Mouse (Mus musculus) forebrain, embryonic 13.5 days (tissue): ENCODE data around the gene Ankmy1. TPM values are rescaled to one million over a fixed set of nuclear protein-coding genes. Genes with fewer than 3 reads are reported as not detected.

Experiments used
- ATAC-seq: fragments of 200-750 bp; cut with Nextera tagmentation; 2 replicates; pipeline ENCODE4 v1.8.0; 2017
- H3K27ac ChIP-seq: fragments of 300-500 bp; sonication (generic); 2 replicates; pipeline ENCODE4 v1.5.1; 2015; ENCODE audit warnings: inconsistent platforms, mild to moderate bottlenecking, moderate library complexity
- H3K27me3 ChIP-seq: fragments of 300-500 bp; sonication (generic); 2 replicates; pipeline ENCODE4 v1.6.1; 2015; ENCODE audit warnings: mild to moderate bottlenecking, inconsistent platforms
- H3K36me3 ChIP-seq: fragments of 300-500 bp; sonication (generic); 2 replicates; pipeline ENCODE4 v1.6.1; 2015; ENCODE audit warnings: mild to moderate bottlenecking, inconsistent platforms; ENCODE audit not compliant: poor library complexity, severe bottlenecking
- H3K4me1 ChIP-seq: fragments of 300-500 bp; sonication (generic); 2 replicates; pipeline ENCODE4 v1.6.1; 2015; ENCODE audit warnings: inconsistent platforms
- H3K4me2 ChIP-seq: fragments of 300-500 bp; sonication (generic); 2 replicates; pipeline ENCODE4 v1.6.1; 2015; ENCODE audit warnings: inconsistent platforms, mild to moderate bottlenecking, moderate library complexity
- H3K4me3 ChIP-seq: fragments of 300-500 bp; sonication (generic); 2 replicates; pipeline ENCODE4 v1.5.1; 2015; ENCODE audit warnings: mild to moderate bottlenecking, inconsistent platforms
- H3K9ac ChIP-seq: fragments of 300-500 bp; sonication (generic); 2 replicates; pipeline ENCODE4 v1.6.1; 2015; ENCODE audit warnings: mild to moderate bottlenecking, inconsistent platforms
- H3K9me3 ChIP-seq: fragments of 300-500 bp; sonication (generic); replicated peaks from 2 replicates; pipeline ENCODE4 v1.6.1; 2016; ENCODE audit warnings: inconsistent platforms
- WGBS: fragments of 180-500 bp; shearing (Covaris S2); methylation state at CpG from one replicate; pipeline ENCODE4 v1.1.7; 2015; 5-methylcytosine and 5-hydroxymethylcytosine counted together
- microRNA counts: library from miRNA; unstranded; fragments of <30 nt; microRNA quantifications from one replicate; lab custom pipeline; 2016
- microRNA-seq: library from miRNA; unstranded; fragments of <30 nt; microRNA quantifications from one replicate; pipeline ENCODE4, GENCODE M21; 2016
- polyA plus RNA-seq: library from polyadenylated mRNA; unstranded; fragments of >200 nt; fragmentation: Nextera tagmentation; extraction: Ambion mirVana; gene quantifications from 2 replicates; pipeline ENCODE4 v1.2.1, GENCODE M21; 2015

The Ankmy1 gene
- polyA plus RNA-seq, 1 experiment from 2014 or later: 1.4 TPM

GRCm38 (mm10) chr1:92832011-92833010 lies 70.4 kb downstream of the Ankmy1 start:
- H3K4me1 ChIP-seq: peaks cover 54% of the 10 kb centered on the region
- peak; percentile 27 for ATAC-seq
- under 1% methylated on average over 62 of the region's 62 CpGs for WGBS

DNA sequence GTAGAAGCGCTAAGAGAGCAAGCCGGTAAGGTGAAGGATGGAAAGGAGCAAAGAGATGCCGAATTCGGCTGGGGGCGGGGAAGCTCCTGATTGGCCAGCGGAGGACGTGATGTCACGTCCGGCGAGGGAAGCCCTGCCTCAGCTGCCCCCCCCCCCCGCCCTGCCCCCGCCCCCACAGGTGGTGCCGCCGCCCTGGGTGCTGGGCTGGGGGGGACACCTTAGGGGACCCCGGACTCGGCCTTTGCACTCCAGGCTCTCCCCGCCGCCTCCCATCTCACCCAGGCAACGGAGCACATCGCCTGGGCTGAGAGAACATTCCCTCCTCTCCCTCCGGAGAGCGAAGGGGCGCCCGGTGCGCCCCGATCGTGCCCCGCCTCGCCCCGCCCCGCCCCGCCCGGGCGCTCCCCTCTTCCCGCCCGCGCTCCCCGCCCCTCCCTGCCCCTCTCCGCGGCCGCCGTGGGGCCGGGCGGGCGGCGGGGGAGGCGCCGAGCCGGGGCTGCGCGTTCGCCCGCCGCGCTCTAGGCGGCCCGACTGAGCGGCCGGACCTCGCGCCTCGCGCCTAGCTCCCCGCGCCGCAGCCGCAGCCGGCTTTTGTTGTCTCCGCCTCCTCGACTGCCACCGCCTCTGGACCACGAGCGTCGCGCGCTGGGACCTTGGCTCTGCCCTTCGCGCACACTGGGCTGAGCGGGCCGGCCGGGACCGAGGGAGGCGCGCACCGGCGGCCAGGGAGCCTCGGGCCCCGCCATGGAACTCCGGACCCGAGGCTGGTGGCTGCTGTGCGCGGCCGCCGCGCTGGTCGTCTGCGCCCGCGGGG lies 71.3 kb downstream of the Ankmy1 start, which contains the start of gene Gpc1:
Gene Gpc1 (plus strand): TSS at position 458 of the 814 bp plus-strand sequence.
- WGBS: under 1% methylated on average over 53 of the region's 99 CpGs
- Histone ChIP-seq H3K4me2 (peak within 1 kb of the TSS; percentile 97), H3K4me1 (peaks cover 45% of the 10 kb centered on the region), H3K9ac (peak within 1 kb of the TSS; percentile 99), H3K9me3 (no peaks in the 10 kb centered on the region), H3K27me3 (0 out of 2 replicates have a peak, but pooled peaks cover 4% of the 10 kb centered on the region), H3K27ac (peak within 1 kb of the TSS; percentile 98), H3K36me3 (peaks cover 21% of the 10 kb centered on the region), H3K4me3 (peak within 1 kb of the TSS; percentile 100)
- peak; percentile 84 for ATAC-seq

More at GRCm38 (mm10) chr1:92832011-92833010, 70.4 kb downstream of the Ankmy1 start:
- H3K4me2 ChIP-seq: peak overlapping the region; percentile 97
- no peaks in the 10 kb centered on the region for H3K9me3 ChIP-seq
- peak overlapping the region; percentile 99 for H3K9ac ChIP-seq
- peak overlapping the region; percentile 98 for H3K27ac ChIP-seq
- 0 out of 2 replicates have a peak, but pooled peaks cover 4% of the 10 kb centered on the region for H3K27me3 ChIP-seq
- H3K4me3 ChIP-seq: peak overlapping the region; percentile 100
- H3K36me3 ChIP-seq: peaks cover 30% of the 10 kb centered on the region

GRCm38 (mm10) chr1:92830626-92831187 lies 72.0 kb downstream of the Ankmy1 start:
- ATAC-seq: peak; percentile 1; the same call in 1 of the 2 replicates
- 4% methylated on average over 13 of the region's 13 CpGs for WGBS
- peaks cover 38% of the 10 kb centered on the region for H3K4me1 ChIP-seq
- H3K27ac ChIP-seq: peak overlapping the region; percentile 98
- 0 out of 2 replicates have a peak, but pooled peaks cover 4% of the 10 kb centered on the region for H3K27me3 ChIP-seq
- H3K9me3 ChIP-seq: no peaks in the 10 kb centered on the region
- H3K9ac ChIP-seq: peak overlapping the region; percentile 99
- peak overlapping the region; percentile 97 for H3K4me2 ChIP-seq
- H3K4me3 ChIP-seq: peak overlapping the region; percentile 100
- peaks cover 14% of the 10 kb centered on the region for H3K36me3 ChIP-seq

- Histone ChIP-seq H3K4me1 (no peaks in the 10 kb centered on the region), H3K27me3 (no peaks in the 10 kb centered on the region), H3K9ac (no peak overlapping the region), H3K4me3 (no peak overlapping the region), H3K27ac (no peak overlapping the region), H3K9me3 (no peaks in the 10 kb centered on the region), H3K4me2 (no peak overlapping the region), H3K36me3 (no peaks in the 10 kb centered on the region)
- 87% methylated on average over 5 of the region's 5 CpGs for WGBS
- no peak for ATAC-seq
These were observed 86.9 kb downstream of the Ankmy1 start for GRCm38 (mm10) chr1:92815756-92816294.

- Histone ChIP-seq H3K9me3 (no peaks in the 10 kb centered on the region; the same call in 1 of the 2 replicates), H3K27me3 (no peaks in the 10 kb centered on the region), H3K4me1 (no peaks in the 10 kb centered on the region), H3K9ac (no peak overlapping the region), H3K36me3 (no peaks in the 10 kb centered on the region), H3K4me3 (no peak overlapping the region), H3K4me2 (no peak overlapping the region), H3K27ac (no peak overlapping the region)
- no peak for ATAC-seq
- WGBS: 61% methylated on average over 9 of the region's 9 CpGs
These were observed 87.6 kb downstream of the Ankmy1 start for GRCm38 (mm10) chr1:92815100-92815499.

GRCm38 (mm10) chr1:92814319-92814718 lies 88.4 kb downstream of the Ankmy1 start:
- Histone ChIP-seq H3K36me3 (no peaks in the 10 kb centered on the region), H3K4me2 (no peak overlapping the region), H3K27ac (no peak overlapping the region), H3K9ac (no peak overlapping the region), H3K4me3 (no peak overlapping the region), H3K4me1 (no peaks in the 10 kb centered on the region), H3K9me3 (peaks cover 6% of the 10 kb centered on the region; the same call in 1 of the 2 replicates), H3K27me3 (no peaks in the 10 kb centered on the region)
- no peak for ATAC-seq
- 83% methylated on average over 5 of the region's 5 CpGs for WGBS

MicroRNAs within 50 kb of the gene (microRNA counts, 519-probe panel; counts per million panel counts)
- 5,432 counts per million, percentile 93 among the panel's probes with 10 or more counts for microRNA mmu-miR-149 (lab: Ali Mortazavi, UCI)

Small RNA genes within 50 kb of the gene (microRNA-seq; reads per million reads assigned to microRNA genes)
- 24,448 reads per million, percentile 98 among the genes with 10 or more reads in this experiment for gene Mir149

Other genes starting within 250 kb of the Ankmy1 start
- gene Gpc1, start 71.3 kb downstream of the Ankmy1 start, polyA plus RNA-seq: 115 and 117 TPM in 2 replicates
- gene Dusp28, start 4.1 kb upstream of the Ankmy1 start, polyA plus RNA-seq: 16.6 and 17.5 TPM in 2 replicates
- gene Rnpepl1, start 7.9 kb upstream of the Ankmy1 start, polyA plus RNA-seq: 18.6 and 20.5 TPM in 2 replicates
- 51.7 and 54.3 TPM in 2 replicates for gene Capn10, start 31.5 kb upstream of the Ankmy1 start, polyA plus RNA-seq
- 0.25 and 0.46 TPM in 2 replicates for gene Gpr35, start 48.0 kb upstream of the Ankmy1 start, polyA plus RNA-seq
- gene Aqp12, start 103.4 kb upstream of the Ankmy1 start, polyA plus RNA-seq: not detected in 2 replicates
- gene Kif1a, start 199.0 kb upstream of the Ankmy1 start, polyA plus RNA-seq: 205 and 224 TPM in 2 replicates
- gene Agxt, start 232.3 kb upstream of the Ankmy1 start, polyA plus RNA-seq: not detected in 2 replicates